Mouse (Mus musculus) hindbrain, embryonic 10.5 days (tissue): ENCODE results near the gene Dnaic1. TPM values are rescaled to one million over a fixed set of nuclear protein-coding genes. Genes with fewer than 3 reads are reported as not detected.

Experiments
- DNase-seq: peaks from one replicate; pipeline ENCODE4 v3.0.0-alpha.2; 2017; ENCODE audit warnings: low spot score
- H3K27ac ChIP-seq: fragments of 300-500 bp; sonication (generic); 2 replicates; pipeline ENCODE4 v1.5.1; 2016; ENCODE audit warnings: mild to moderate bottlenecking, moderate library complexity
- H3K27me3 ChIP-seq: fragments of 300-500 bp; sonication (generic); 2 replicates; pipeline ENCODE4 v1.6.1; 2016; ENCODE audit warnings: mild to moderate bottlenecking; ENCODE audit not compliant: poor library complexity, insufficient read depth, severe bottlenecking
- H3K36me3 ChIP-seq: fragments of 300-500 bp; sonication (generic); 2 replicates; pipeline ENCODE4 v1.6.1; 2016; ENCODE audit warnings: mild to moderate bottlenecking, moderate library complexity
- H3K4me1 ChIP-seq: fragments of 300-500 bp; sonication (generic); replicated peaks from 2 replicates; pipeline ENCODE4 v1.6.1; 2016; ENCODE audit warnings: mild to moderate bottlenecking
- H3K4me3 ChIP-seq: fragments of 300-500 bp; sonication (generic); 2 replicates; pipeline ENCODE4 v1.5.1; 2016; ENCODE audit warnings: mild to moderate bottlenecking, moderate library complexity
- H3K9me3 ChIP-seq: fragments of 300-500 bp; sonication (generic); 2 replicates; pipeline ENCODE4 v1.6.1; 2016; ENCODE audit warnings: mild to moderate bottlenecking, moderate library complexity
- WGBS: fragments of 180-500 bp; shearing (Covaris S2); methylation state at CpG from one replicate; pipeline ENCODE4 v1.1.7; 2016; 5-methylcytosine and 5-hydroxymethylcytosine counted together
- polyA plus RNA-seq: library from polyadenylated mRNA; unstranded; fragments of >200 nt; fragmentation: Nextera tagmentation; extraction: Ambion mirVana; gene quantifications from 2 replicates; pipeline ENCODE4 v1.2.1, GENCODE M21; 2016

The Dnaic1 gene
- polyA plus RNA-seq, 1 experiment from 2014 or later = 4.3 TPM

DNA sequence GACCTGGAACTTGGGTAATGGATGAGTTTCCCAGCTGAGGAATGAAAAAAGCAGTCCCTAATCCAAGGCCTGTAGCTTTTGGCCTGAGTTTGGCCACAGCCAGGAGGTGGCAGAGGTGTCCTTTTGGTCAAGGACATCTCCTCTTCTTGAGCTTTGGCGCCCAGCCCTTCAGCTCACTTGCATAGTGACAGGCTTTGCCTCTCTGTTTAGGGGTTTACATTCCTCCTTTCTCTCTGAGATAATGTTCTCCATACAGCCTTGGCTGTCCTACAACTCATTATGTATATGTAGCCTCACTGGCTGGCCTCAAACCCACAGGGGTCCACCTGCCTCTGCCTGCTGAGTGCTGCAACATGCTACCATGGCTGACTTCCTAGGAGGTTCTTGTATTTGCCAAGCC lies 22.5 kb upstream of the Dnaic1 start:
- no peak for DNase-seq
- H3K27me3 ChIP-seq = no peaks in the 10 kb centered on the region
- 68% methylated on average over 1 of the region's 1 CpGs for WGBS
- H3K4me3 ChIP-seq = no peak overlapping the region
- peaks cover 10% of the 10 kb centered on the region for H3K4me1 ChIP-seq
- no peaks in the 10 kb centered on the region for H3K36me3 ChIP-seq
- H3K27ac ChIP-seq = no peak overlapping the region
- no peaks in the 10 kb centered on the region for H3K9me3 ChIP-seq

DNA sequence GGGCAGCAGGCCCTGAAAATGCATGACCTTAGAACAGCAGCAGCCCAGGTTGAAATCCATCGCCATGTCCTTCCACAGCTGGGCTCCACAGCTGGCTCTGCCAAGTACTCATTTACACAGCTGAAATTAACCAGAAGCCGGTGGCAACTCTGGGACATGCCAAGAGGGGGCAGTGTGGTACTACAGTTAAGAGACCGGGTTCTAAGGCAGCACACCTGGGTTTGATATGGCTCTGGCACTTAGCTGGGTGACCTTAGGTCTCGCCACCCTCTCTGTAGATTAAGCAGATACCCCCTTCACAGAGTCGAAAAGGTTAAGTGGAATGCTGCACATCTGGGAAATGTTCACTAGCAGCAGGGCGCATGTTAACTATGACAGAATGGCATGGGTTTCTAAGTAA lies 17.0 kb upstream of the Dnaic1 start:
- DNase-seq = peak; percentile 78
- Histone ChIP-seq H3K4me3 (no peak overlapping the region), H3K9me3 (no peaks in the 10 kb centered on the region), H3K36me3 (no peaks in the 10 kb centered on the region), H3K27me3 (no peaks in the 10 kb centered on the region), H3K27ac (no peak overlapping the region), H3K4me1 (peaks cover 26% of the 10 kb centered on the region)
- WGBS = 38% methylated on average over 6 of the region's 6 CpGs

DNA sequence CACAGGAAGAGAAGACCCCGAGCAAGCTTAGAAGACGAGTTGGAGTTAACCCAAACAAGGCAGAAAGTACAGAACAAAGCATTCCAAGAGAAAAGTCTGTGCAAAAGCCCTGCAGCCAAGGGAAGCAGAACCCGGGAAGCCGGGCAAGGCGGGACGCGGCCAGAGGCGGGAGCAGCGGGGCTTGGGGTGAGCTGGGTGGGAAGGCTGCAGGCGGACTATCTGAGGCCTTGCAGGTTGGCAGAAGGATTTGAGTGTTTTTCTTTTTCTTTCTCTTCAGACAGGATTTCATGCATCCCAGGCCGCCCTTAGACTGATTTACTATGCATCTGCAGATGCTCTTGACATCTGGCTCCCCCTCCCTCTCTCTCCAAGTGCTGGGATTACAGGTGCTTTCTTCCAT lies 16.5 kb upstream of the Dnaic1 start:
- peaks cover 26% of the 10 kb centered on the region for H3K4me1 ChIP-seq
- no peaks in the 10 kb centered on the region for H3K36me3 ChIP-seq
- H3K27ac ChIP-seq = no peak overlapping the region
- no peaks in the 10 kb centered on the region for H3K27me3 ChIP-seq
- no peaks in the 10 kb centered on the region for H3K9me3 ChIP-seq
- WGBS = 75% methylated on average over 11 of the region's 11 CpGs
- no peak for DNase-seq
- no peak overlapping the region for H3K4me3 ChIP-seq

DNA sequence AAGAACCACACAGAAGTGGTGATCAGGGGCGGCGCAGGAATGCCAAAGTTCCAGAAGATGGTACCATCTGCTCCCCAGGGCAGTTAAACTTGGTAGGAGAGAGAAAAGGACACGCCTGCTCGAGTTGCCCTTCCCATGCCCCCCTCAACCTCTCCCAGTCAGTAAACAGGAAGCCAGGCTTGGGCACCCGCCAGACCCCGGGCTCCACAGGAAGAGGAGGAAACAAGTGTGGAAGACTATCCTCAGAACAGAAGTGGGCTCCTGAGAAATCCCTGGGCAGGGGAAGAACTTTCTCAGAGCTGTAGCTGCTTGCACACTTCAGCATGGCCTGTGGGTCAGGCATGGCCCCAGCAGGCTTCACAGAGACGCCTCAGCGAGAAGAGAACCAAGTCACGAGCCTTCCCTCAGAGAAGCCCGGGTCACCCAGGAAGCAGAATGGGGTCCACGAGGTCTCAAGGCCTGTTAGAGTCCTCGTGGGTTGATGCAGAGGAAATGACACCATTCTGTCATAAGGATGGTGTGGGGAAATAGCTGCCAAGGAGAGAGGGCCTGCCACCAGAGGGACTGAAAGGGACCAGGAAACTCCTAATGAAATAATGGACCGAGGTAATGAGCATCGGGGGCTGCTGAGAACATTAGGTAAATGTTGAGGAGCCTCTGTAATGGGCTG lies 14.4 kb upstream of the Dnaic1 start:
- peak overlapping the region; percentile 45; the same call in 1 of the 2 replicates for H3K27ac ChIP-seq
- DNase-seq = no peak
- WGBS = 84% methylated on average over 14 of the region's 14 CpGs

DNA sequence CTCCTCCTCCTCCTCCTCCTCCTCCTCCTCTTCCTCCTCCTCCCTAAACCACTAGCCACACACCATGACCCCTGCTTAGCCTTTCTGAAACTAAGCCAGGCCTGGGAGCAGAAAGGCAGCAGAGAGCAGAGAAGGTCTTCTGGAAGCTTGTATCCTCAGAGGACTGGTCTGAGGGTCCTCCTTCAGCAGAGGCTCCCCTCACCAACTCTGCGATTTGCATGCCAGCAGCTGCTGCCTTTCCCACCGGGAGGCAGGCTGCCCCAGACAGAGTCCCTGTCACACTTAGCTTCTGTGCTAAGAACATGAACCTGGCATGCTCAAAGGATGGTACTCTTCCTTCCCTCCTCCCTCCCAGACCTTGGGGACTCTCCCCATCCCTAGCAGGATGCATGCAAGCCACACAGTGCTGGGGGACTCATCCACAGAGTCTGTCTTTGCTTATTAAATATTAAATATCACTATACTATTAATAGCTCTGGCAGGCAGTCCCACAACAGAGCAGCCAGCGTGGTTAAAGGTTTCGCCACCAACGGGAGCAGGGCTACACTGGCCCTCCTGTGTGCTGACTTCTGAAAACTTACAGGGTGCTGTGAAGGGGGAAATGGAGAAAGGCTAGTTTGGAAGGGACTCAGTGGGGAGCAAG lies 13.1 kb upstream of the Dnaic1 start:
- Histone ChIP-seq H3K27me3 (no peaks in the 10 kb centered on the region), H3K9me3 (no peaks in the 10 kb centered on the region), H3K4me1 (peaks cover 26% of the 10 kb centered on the region), H3K4me3 (no peak overlapping the region), H3K27ac (no peak overlapping the region), H3K36me3 (no peaks in the 10 kb centered on the region)
- no peak for DNase-seq
- WGBS = 57% methylated on average over 5 of the region's 5 CpGs

More for the DNA sequence above, 14.4 kb upstream of the Dnaic1 start:
- H3K27me3 ChIP-seq = no peaks in the 10 kb centered on the region
- no peaks in the 10 kb centered on the region for H3K36me3 ChIP-seq
- H3K9me3 ChIP-seq = no peaks in the 10 kb centered on the region
- no peak overlapping the region for H3K4me3 ChIP-seq
- peaks cover 26% of the 10 kb centered on the region for H3K4me1 ChIP-seq

DNA sequence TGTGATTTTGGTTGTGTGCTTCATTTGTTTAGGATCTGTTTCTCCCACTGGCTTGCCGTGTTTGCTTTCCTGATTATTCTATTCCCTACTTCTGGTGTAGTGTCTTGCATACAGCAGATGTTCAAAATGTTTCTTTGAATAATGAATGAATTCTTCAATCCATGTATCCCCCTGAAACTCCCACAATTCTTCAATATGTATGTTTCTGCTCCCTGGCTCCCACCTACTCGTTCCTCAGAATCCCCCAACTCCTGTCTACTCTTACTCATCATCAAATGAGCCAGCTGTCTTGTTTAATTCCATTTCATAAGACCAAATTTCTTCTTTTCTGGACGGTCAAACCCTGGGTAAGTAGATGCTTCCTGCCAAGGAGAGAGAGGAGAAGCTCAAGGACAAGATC lies 12.5 kb upstream of the Dnaic1 start:
- H3K27ac ChIP-seq = no peak overlapping the region
- no peak overlapping the region for H3K4me3 ChIP-seq
- H3K4me1 ChIP-seq = peaks cover 26% of the 10 kb centered on the region
- 79% methylated on average over 3 of the region's 3 CpGs for WGBS
- no peak for DNase-seq
- H3K9me3 ChIP-seq = no peaks in the 10 kb centered on the region
- no peaks in the 10 kb centered on the region for H3K27me3 ChIP-seq
- no peaks in the 10 kb centered on the region for H3K36me3 ChIP-seq

DNA sequence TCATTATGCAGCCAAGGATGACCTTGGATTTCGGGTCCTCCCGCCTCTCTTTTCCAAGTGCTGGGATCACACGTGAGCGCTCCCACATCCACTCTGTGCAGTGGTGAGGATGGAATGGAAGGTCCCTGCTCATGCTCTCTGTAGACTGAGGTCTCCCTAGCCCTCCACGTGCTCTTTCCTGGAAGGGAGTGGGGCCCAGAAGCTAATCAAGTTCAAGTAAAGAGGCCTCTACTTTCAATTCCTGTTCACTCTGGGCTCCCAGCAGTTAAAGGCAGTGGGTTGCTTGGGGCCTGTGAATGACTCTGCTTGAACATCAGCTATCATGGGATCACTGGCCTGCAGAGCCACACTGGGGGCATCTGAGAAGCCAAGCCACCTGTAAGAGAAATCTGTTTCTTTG lies 6.3 kb upstream of the Dnaic1 start:
- no peak overlapping the region for H3K4me3 ChIP-seq
- 0 out of 2 replicates have a peak, but pooled peaks cover 7% of the 10 kb centered on the region for H3K36me3 ChIP-seq
- peaks cover 22% of the 10 kb centered on the region for H3K4me1 ChIP-seq
- no peak for DNase-seq
- no peaks in the 10 kb centered on the region for H3K9me3 ChIP-seq
- 88% methylated on average over 5 of the region's 5 CpGs for WGBS
- peaks cover 13% of the 10 kb centered on the region for H3K27me3 ChIP-seq
- H3K27ac ChIP-seq = no peak overlapping the region

DNA sequence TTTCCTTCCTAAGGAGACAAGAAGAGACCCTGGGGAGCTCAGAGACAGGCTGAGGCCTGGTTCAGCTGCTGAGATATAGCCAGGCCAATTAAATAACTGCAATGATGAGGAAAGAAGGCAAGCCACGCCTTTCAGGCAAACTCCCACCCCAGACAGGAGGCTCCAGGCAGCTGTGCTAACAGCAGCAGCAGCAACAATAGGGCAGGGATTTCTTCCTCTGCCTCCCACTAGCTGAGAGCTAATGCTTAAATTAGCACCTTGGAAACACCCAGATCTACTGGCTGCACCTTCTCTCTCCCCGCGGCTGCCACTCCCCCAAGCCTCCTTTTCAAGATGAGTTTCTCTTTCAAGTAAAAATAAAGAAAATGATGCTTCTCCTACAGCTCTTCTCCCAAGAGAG lies 3.5 kb upstream of the Dnaic1 start:
- 16% methylated on average over 3 of the region's 3 CpGs for WGBS
- Histone ChIP-seq H3K27ac (no peak overlapping the region), H3K4me1 (peaks cover 42% of the 10 kb centered on the region), H3K4me3 (no peak overlapping the region), H3K9me3 (no peaks in the 10 kb centered on the region), H3K36me3 (0 out of 2 replicates have a peak, but pooled peaks cover 7% of the 10 kb centered on the region), H3K27me3 (peaks cover 18% of the 10 kb centered on the region)
- DNase-seq = no peak

DNA sequence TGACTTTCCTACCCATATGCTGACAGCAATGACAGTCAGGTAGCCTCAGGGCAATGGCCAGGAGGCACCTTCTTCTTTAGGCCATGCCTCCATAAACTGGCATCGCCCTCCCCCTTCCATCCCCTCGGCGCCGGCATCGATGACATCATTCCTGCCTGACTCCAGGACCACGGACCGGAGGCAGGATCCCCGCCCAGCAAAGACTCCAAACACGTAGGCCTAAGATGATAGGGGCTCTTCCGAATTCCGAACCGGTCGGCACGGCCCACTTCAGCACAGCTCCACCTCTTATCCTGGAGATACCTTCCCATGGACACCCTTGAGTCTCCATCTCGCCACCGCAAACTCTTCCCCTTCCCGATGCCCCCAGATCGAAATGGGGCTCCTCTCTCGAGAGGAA lies 1.3 kb upstream of the Dnaic1 start:
- peaks cover 22% of the 10 kb centered on the region for H3K27me3 ChIP-seq
- WGBS = 8% methylated on average over 19 of the region's 19 CpGs
- H3K27ac ChIP-seq = peak overlapping the region; percentile 91
- peak; percentile 26 for DNase-seq
- peak overlapping the region; percentile 80 for H3K4me3 ChIP-seq
- 0 out of 2 replicates have a peak, but pooled peaks cover 6% of the 10 kb centered on the region for H3K36me3 ChIP-seq
- H3K9me3 ChIP-seq = no peaks in the 10 kb centered on the region
- H3K4me1 ChIP-seq = peaks cover 42% of the 10 kb centered on the region

DNA sequence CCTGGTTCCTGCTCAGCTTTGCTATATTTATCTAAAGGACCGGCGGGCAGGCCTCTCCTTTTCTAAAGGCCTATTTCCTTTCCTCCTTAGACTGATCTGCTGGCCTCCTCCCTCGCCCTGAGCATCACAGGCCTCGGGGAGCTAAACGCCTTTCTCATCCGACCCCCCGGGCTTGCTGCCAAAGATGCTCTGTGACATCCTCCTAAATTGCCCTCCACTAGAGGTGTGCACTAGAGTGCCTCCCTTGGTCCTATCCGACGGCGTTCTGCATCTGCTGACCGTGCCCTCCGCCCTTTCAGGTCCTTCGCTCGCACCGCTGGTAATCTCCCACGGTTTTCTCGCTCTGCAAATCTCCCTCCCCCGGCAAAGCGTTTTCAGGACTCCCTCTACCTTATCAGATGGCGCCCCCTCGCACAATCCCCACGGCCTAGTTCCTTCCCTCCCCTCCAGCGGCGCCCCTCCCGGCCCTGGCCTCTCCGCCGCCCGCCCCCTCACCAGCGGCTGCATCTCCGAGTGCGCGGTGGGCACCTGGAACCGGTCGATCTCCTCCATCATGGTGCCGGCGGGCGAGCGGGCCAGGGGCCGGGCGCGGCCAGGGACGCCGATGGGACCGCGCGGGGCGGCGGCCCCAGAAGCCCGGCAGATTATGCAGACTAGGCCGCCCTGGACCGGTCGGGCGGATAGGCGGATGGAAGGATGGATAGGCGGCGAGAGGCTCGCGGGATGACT lies 729 bp upstream of the Dnaic1 start:
- Histone ChIP-seq H3K36me3 (0 out of 2 replicates have a peak, but pooled peaks cover under 1% of the 10 kb centered on the region), H3K27ac (peak overlapping the region; percentile 91), H3K27me3 (peaks cover 22% of the 10 kb centered on the region), H3K4me1 (peaks cover 42% of the 10 kb centered on the region), H3K9me3 (no peaks in the 10 kb centered on the region), H3K4me3 (peak overlapping the region; percentile 80)
- WGBS = under 1% methylated on average over 58 of the region's 58 CpGs
- DNase-seq = no peak

DNA sequence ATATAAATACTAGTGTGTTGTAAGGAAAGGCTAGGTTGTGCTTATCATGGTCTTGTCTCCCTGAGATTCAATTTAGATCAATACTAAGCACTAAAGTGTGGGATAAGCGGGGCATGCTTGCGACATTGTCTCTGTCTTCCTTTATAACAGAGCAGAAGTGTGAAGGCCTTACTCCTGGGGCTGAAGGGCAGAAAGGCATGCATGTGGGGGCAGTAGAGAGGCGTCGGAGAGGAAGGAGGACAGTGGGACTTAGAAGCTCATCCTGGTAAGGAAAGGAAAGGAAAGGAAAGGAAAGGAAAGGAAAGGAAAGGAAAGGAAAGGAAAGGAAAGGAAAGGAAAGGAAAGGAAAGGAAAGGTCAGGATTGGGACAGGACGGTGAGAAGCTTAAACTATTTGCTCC lies 1.9 kb downstream of the Dnaic1 start:
- no peak overlapping the region for H3K4me3 ChIP-seq
- no peak for DNase-seq
- WGBS = 26% methylated on average over 5 of the region's 5 CpGs
- no peaks in the 10 kb centered on the region for H3K9me3 ChIP-seq
- peaks cover 43% of the 10 kb centered on the region for H3K4me1 ChIP-seq
- H3K27me3 ChIP-seq = peaks cover 22% of the 10 kb centered on the region
- H3K27ac ChIP-seq = no peak overlapping the region
- no peaks in the 10 kb centered on the region for H3K36me3 ChIP-seq

DNA sequence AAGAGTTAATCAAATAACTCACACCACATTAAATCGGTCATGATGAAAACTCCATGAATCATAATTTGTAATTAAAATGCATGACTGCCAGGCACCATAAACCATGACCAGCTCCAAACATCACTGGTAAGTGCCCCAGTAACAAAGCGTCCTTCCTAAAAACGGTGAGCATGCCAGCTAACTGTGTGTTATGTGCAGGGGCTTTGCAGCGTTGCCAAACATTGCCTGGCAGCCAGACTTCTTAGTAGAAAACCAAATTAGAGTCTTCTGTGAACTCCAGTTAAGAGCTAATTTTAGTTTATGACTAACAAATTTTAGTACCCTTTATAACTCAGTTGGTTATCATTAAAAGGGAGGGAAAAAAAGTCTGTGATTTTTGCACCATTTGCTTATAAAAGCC lies 3.9 kb downstream of the Dnaic1 start:
- H3K36me3 ChIP-seq = no peaks in the 10 kb centered on the region
- H3K27me3 ChIP-seq = peaks cover 7% of the 10 kb centered on the region; the same call in 1 of the 2 replicates
- DNase-seq = no peak
- H3K4me3 ChIP-seq = no peak overlapping the region
- H3K27ac ChIP-seq = no peak overlapping the region
- H3K4me1 ChIP-seq = peaks cover 44% of the 10 kb centered on the region
- 65% methylated on average over 4 of the region's 4 CpGs for WGBS
- no peaks in the 10 kb centered on the region for H3K9me3 ChIP-seq

DNA sequence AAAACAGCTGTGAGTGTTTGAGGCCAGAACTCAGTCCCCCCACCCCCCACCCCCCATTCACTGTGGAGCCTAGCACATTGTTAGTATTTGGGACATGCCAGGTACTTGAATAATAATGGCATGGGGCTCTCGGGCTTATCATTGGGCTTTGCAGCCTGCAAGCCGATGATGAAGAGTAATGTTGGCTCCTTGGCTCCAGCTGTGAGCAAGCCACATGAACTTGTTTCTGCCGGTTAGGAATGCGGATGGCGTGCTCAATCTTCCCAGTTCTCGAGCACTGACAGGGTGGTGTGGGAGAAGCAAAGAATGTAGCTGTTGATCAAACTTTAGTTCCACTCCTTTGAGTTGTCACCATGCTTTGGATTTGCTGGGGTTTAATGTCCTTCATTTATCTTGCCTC lies 6.3 kb downstream of the Dnaic1 start:
- WGBS = 40% methylated on average over 6 of the region's 6 CpGs

More for the DNA sequence above, 6.3 kb downstream of the Dnaic1 start:
- DNase-seq = no peak
- Histone ChIP-seq H3K4me3 (no peak overlapping the region), H3K27ac (no peak overlapping the region), H3K36me3 (no peaks in the 10 kb centered on the region), H3K9me3 (no peaks in the 10 kb centered on the region), H3K27me3 (0 out of 2 replicates have a peak, but pooled peaks cover 5% of the 10 kb centered on the region), H3K4me1 (peaks cover 28% of the 10 kb centered on the region)
